In the genomic region with DNA sequence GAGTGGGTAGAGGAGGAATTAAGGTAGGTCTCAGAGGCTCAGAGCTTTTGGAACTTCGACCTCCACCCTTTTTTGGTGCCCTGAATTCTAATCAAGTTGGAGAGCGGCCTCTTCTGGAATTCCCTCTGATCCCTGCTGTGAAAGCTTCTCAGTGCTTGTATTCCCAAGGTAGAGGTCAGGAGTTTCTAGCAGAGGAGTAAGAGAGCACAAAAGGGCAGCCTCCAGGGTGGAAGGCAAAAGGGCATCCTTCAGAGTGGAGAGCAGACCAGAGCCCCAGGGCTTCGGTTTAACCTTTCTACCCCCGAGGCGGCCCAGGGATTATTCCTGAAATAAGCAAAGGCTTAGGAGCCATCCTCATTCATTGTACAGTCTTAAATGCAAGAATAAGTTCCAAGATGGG, we compare ENCODE assay signal across 18 mouse cellular contexts. TPM values are rescaled to one million over a fixed set of nuclear protein-coding genes. Genes with fewer than 3 reads are reported as not detected.
DNase-seq lines count a peak whose midpoint lies in the region; ATAC-seq and TF ChIP-seq lines count a peak whose summit lies in the region.
"Had no signal": no experiment of that assay in that cellular context is flagged by ENCODE, and none has a peak within 500 bp of the region (broad histone marks: within the 10 kb centered on the region; RNA-seq: fewer than 3 reads in every experiment).

No protein-coding gene starts in this region.

- TF ChIP-seq EP300 in liver, postnatal 0 days (IDR thresholded peaks at IDR 0.05; ENCODE audit: low read depth) = no peak

- no peak for TF ChIP-seq POLR2A in cerebellum, adult 2 months (IDR thresholded peaks at IDR 0.05; ENCODE audit: borderline replicate concordance, insufficient read depth, low read length)

- WGBS in cerebellum, adult 2 months = 25% methylated on average over 5 of the region's 5 CpGs
- WGBS in hindbrain, embryonic 10.5 days = 10% methylated on average over 5 of the region's 5 CpGs
- whole genome bisulfite sequencing in hindbrain, embryonic 14.5 days = 14% methylated on average over 5 of the region's 5 CpGs
- WGBS in liver, embryonic 13.5 days (ENCODE audit: insufficient replicate concordance) = 69% methylated on average over 5 of the region's 5 CpGs
- WGBS in liver, postnatal 0 days (ENCODE audit: insufficient replicate concordance) = 63% methylated on average over 5 of the region's 5 CpGs
- 16% methylated on average over 5 of the region's 5 CpGs for WGBS in embryonic facial prominence, embryonic 12.5 days

- TF ChIP-seq CTCF in cerebellum, adult 2 months (IDR thresholded peaks at IDR 0.05; ENCODE audit: borderline replicate concordance, insufficient read depth, low read depth, low read length) = no peak
- no peak for TF ChIP-seq CTCF in liver, postnatal 0 days (IDR thresholded peaks at IDR 0.05; ENCODE audit: low read depth)

- H3K9ac ChIP-seq in hindbrain, embryonic 14.5 days = no peak overlapping the region
- H3K9ac ChIP-seq in liver, embryonic 13.5 days = no peak overlapping the region
- no peak overlapping the region for H3K9ac ChIP-seq in liver, postnatal 0 days (replicated peaks)
- H3K9ac ChIP-seq in embryonic facial prominence, embryonic 12.5 days = peak overlapping the region; percentile 27; the same call in 1 of the 2 replicates
- H3K9ac ChIP-seq: hindbrain, embryonic 13.5 days; liver, embryonic 12.5 days had no signal

- H3K4me1 ChIP-seq in cerebellum, adult 2 months (ENCODE audit: control insufficient read depth, insufficient read depth, low read length) = peaks cover 19% of the 10 kb centered on the region
- H3K4me1 ChIP-seq in hindbrain, embryonic 10.5 days (replicated peaks) = peaks cover 25% of the 10 kb centered on the region
- peaks cover 4% of the 10 kb centered on the region; the same call in 1 of the 2 replicates for H3K4me1 ChIP-seq in hindbrain, embryonic 14.5 days (replicated peaks; ENCODE audit: control insufficient read depth, insufficient read depth, low read length)
- H3K4me1 ChIP-seq in liver, embryonic 13.5 days (replicated peaks) = peaks cover 53% of the 10 kb centered on the region
- H3K4me1 ChIP-seq in liver, postnatal 0 days (ENCODE audit: insufficient read depth) = no peaks in the 10 kb centered on the region
- H3K4me1 ChIP-seq in embryonic facial prominence, embryonic 12.5 days = peaks cover 12% of the 10 kb centered on the region; the same call in 1 of the 2 replicates

- peaks cover 14% of the 10 kb centered on the region for H3K36me3 ChIP-seq in hindbrain, embryonic 10.5 days
- H3K36me3 ChIP-seq in hindbrain, embryonic 14.5 days (replicated peaks; ENCODE audit: control insufficient read depth, insufficient read depth) = no peaks in the 10 kb centered on the region
- peaks cover 43% of the 10 kb centered on the region for H3K36me3 ChIP-seq in liver, embryonic 13.5 days
- peaks cover 4% of the 10 kb centered on the region for H3K36me3 ChIP-seq in liver, postnatal 0 days (replicated peaks; ENCODE audit: insufficient read depth, low read length)
- no peaks in the 10 kb centered on the region; the same call in 1 of the 2 replicates for H3K36me3 ChIP-seq in embryonic facial prominence, embryonic 12.5 days

- no peak for ATAC-seq in hindbrain, embryonic 14.5 days (ENCODE audit: low FRiP score)
- no peak for ATAC-seq in liver, embryonic 13.5 days (ENCODE audit: low read depth)
- no peak for ATAC-seq in liver, postnatal 0 days
- no peak for ATAC-seq in embryonic facial prominence, embryonic 12.5 days (ENCODE audit: insufficient number of reproducible peaks, insufficient read depth, low FRiP score, low TSS enrichment)
- ATAC-seq: intestine, embryonic 16.5 days; liver, embryonic 12.5 days; lung, postnatal 0 days had no signal

- no peak for DNase-seq in cerebellum, adult 2 months
- no peak for DNase-seq in cerebellum, adult 9-11 months
- no peak for DNase-seq in hindbrain, embryonic 10.5 days (ENCODE audit: low spot score)
- DNase-seq in hindbrain, embryonic 14.5 days (ENCODE audit: low spot score) = no peak
- no peak for DNase-seq in liver, embryonic 13.5 days
- DNase-seq in liver, postnatal 0 days = no peak
- no peak for DNase-seq in adrenal gland, postnatal 36 days
- DNase-seq: adrenal gland, adult 2 months; cerebellum, adult 11-12 months; gastrocnemius, postnatal 36 days; thymus, postnatal 36 days had no signal

- H3K4me3 ChIP-seq in cerebellum, adult 2 months (replicated peaks; ENCODE audit: insufficient read depth, low read depth, low read length) = no peak overlapping the region
- no peak overlapping the region for H3K4me3 ChIP-seq in hindbrain, embryonic 10.5 days
- H3K4me3 ChIP-seq in hindbrain, embryonic 14.5 days (replicated peaks; ENCODE audit: low read length) = no peak overlapping the region
- H3K4me3 ChIP-seq in liver, embryonic 13.5 days (replicated peaks) = no peak overlapping the region
- H3K4me3 ChIP-seq in liver, postnatal 0 days (ENCODE audit: low read depth, low read length) = no peak overlapping the region
- H3K4me3 ChIP-seq in embryonic facial prominence, embryonic 12.5 days = no peak overlapping the region
- H3K4me3 ChIP-seq: erythroblast, embryonic 14.5 days; hindbrain, embryonic 13.5 days; liver, embryonic 12.5 days had no signal

- H3K27me3 ChIP-seq in cerebellum, adult 2 months (ENCODE audit: control insufficient read depth, insufficient read depth, low read length) = no peaks in the 10 kb centered on the region
- no peaks in the 10 kb centered on the region for H3K27me3 ChIP-seq in hindbrain, embryonic 10.5 days (ENCODE audit: insufficient read depth, poor library complexity, severe bottlenecking)
- no peaks in the 10 kb centered on the region for H3K27me3 ChIP-seq in hindbrain, embryonic 14.5 days (ENCODE audit: control insufficient read depth, insufficient read depth, low read length)
- H3K27me3 ChIP-seq in liver, embryonic 13.5 days = no peaks in the 10 kb centered on the region
- H3K27me3 ChIP-seq in liver, postnatal 0 days (ENCODE audit: insufficient read depth, low read length) = no peaks in the 10 kb centered on the region
- no peaks in the 10 kb centered on the region for H3K27me3 ChIP-seq in embryonic facial prominence, embryonic 12.5 days
- H3K27me3 ChIP-seq: CH12.LX; hindbrain, embryonic 13.5 days; liver, embryonic 12.5 days had no signal

- no peaks in the 10 kb centered on the region for H3K9me3 ChIP-seq in hindbrain, embryonic 10.5 days
- H3K9me3 ChIP-seq in hindbrain, embryonic 14.5 days (ENCODE audit: control insufficient read depth, low read length) = no peaks in the 10 kb centered on the region
- H3K9me3 ChIP-seq in liver, embryonic 13.5 days (replicated peaks) = no peaks in the 10 kb centered on the region
- no peaks in the 10 kb centered on the region for H3K9me3 ChIP-seq in liver, postnatal 0 days (ENCODE audit: low read length)
- no peaks in the 10 kb centered on the region for H3K9me3 ChIP-seq in embryonic facial prominence, embryonic 12.5 days
- H3K9me3 ChIP-seq: hindbrain, embryonic 13.5 days; liver, embryonic 12.5 days had no signal

- H3K4me2 ChIP-seq in hindbrain, embryonic 14.5 days (replicated peaks) = no peak overlapping the region
- no peak overlapping the region for H3K4me2 ChIP-seq in liver, embryonic 13.5 days
- H3K4me2 ChIP-seq in liver, postnatal 0 days (ENCODE audit: low read depth, low read length) = no peak overlapping the region
- no peak overlapping the region for H3K4me2 ChIP-seq in embryonic facial prominence, embryonic 12.5 days (replicated peaks)
- H3K4me2 ChIP-seq: hindbrain, embryonic 13.5 days; liver, embryonic 12.5 days had no signal

- peak overlapping the region; percentile 47; the same call in 1 of the 2 replicates for H3K27ac ChIP-seq in cerebellum, adult 2 months (ENCODE audit: insufficient read depth, low read length)
- H3K27ac ChIP-seq in hindbrain, embryonic 10.5 days = peak overlapping the region; percentile 56; the same call in 1 of the 2 replicates
- no peak overlapping the region; the same call in 1 of the 2 replicates for H3K27ac ChIP-seq in hindbrain, embryonic 14.5 days
- peak overlapping the region; percentile 45 for H3K27ac ChIP-seq in liver, embryonic 13.5 days
- no peak overlapping the region for H3K27ac ChIP-seq in liver, postnatal 0 days (ENCODE audit: low read depth)
- H3K27ac ChIP-seq in embryonic facial prominence, embryonic 12.5 days = no peak overlapping the region
- H3K27ac ChIP-seq: hindbrain, embryonic 13.5 days; liver, embryonic 12.5 days had no signal

RNA-seq across cellular contexts. Expression of gene Add1, which starts 16.6 kb away (rescaled TPM):
- polyA plus RNA-seq in cerebellum, adult 2 months (2012; rRNA removed) = 303 and 315 TPM in 2 replicates
- 179 and 194 TPM in 2 replicates for polyA plus RNA-seq in hindbrain, embryonic 10.5 days (2016; fragmentation: Nextera tagmentation; extraction: Ambion mirVana)
- 225 and 234 TPM in 2 replicates for polyA plus RNA-seq in hindbrain, embryonic 14.5 days (2014; fragmentation: Nextera tagmentation; extraction: Ambion mirVana)
- 124 and 133 TPM in 2 replicates for polyA plus RNA-seq in liver, embryonic 13.5 days (2015; fragmentation: Nextera tagmentation; extraction: Ambion mirVana)
- polyA plus RNA-seq in liver, postnatal 0 days (2015; fragmentation: Nextera tagmentation; extraction: Ambion mirVana) = 52.0 and 54.8 TPM in 2 replicates
- 203 and 208 TPM in 2 replicates for polyA plus RNA-seq in embryonic facial prominence, embryonic 12.5 days (2016; fragmentation: Nextera tagmentation; extraction: Ambion mirVana)
- total RNA-seq in adrenal gland, postnatal 36 days (2021) = 100 to 1,000 TPM; 141 to 156 TPM

RNA-seq across cellular contexts. Expression of gene Mfsd10, which starts 47.0 kb away (rescaled TPM):
- 114 and 127 TPM in 2 replicates for polyA plus RNA-seq in cerebellum, adult 2 months (2012; rRNA removed)
- 86.8 and 92.9 TPM in 2 replicates for polyA plus RNA-seq in hindbrain, embryonic 10.5 days (2016; fragmentation: Nextera tagmentation; extraction: Ambion mirVana)
- 70.3 and 93.3 TPM in 2 replicates for polyA plus RNA-seq in hindbrain, embryonic 14.5 days (2014; fragmentation: Nextera tagmentation; extraction: Ambion mirVana)
- polyA plus RNA-seq in liver, embryonic 13.5 days (2015; fragmentation: Nextera tagmentation; extraction: Ambion mirVana) = 56.3 and 65.9 TPM in 2 replicates
- 31.1 and 32.7 TPM in 2 replicates for polyA plus RNA-seq in liver, postnatal 0 days (2015; fragmentation: Nextera tagmentation; extraction: Ambion mirVana)
- polyA plus RNA-seq in embryonic facial prominence, embryonic 12.5 days (2016; fragmentation: Nextera tagmentation; extraction: Ambion mirVana) = 112 and 121 TPM in 2 replicates
- total RNA-seq in adrenal gland, postnatal 36 days (2021) = 10 to 100 TPM; 32.7 to 40.3 TPM

Comparison
In these comparisons a context has a peak if more than half of its experiments do, and no peak if none do; other contexts are left out.
1. H3K27ac ChIP-seq: peak in cerebellum, adult 2 months (single experiment), hindbrain, embryonic 10.5 days (single experiment) and liver, embryonic 13.5 days (single experiment); none in hindbrain, embryonic 14.5 days (single experiment), liver, postnatal 0 days (single experiment) and embryonic facial prominence, embryonic 12.5 days (single experiment).